Mouse (Mus musculus) cerebellum, adult 18-20 months (tissue): ENCODE results near the gene Shtn1.

Source experiments
- DNase-seq, 2 experiments: peaks; one replicate each; pipeline ENCODE4 v3.0.0; 2021

The Shtn1 gene

DNA sequence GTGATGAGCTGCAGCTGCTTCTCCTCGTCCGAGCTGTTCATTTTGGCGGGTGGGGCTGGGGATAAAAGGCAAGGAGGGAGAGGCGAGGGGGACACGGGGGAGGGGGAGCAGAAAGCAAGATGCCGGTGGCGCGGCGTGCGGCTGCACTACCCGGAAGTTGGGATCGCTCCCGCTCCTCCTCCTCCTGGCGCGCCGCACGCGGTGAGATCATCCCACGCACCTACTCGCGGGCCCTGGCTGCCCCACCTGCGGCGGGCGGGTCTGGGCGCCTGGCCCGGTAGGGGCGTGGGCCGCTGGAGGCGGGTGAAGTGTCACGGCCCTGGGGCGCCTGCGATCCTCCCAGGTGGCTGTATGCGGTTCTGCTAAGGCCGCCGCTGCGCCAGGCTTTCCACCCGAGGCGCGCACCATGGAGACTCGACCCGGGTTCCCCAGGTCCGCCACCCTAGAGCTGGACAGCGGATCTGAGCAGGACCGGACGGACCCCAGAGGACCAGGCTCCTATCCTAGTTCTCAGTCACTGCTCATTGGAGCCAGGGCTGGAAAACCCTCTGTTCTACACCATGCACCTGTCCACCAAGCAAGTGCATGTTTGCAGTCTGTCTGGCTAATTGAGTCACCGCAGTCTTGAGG lies at the start of gene Shtn1:
Gene Shtn1, minus strand, starts transcription at position 629 of the 630 bp plus-strand sequence.
- DNase-seq: peak; percentile 78 to 79

DNA sequence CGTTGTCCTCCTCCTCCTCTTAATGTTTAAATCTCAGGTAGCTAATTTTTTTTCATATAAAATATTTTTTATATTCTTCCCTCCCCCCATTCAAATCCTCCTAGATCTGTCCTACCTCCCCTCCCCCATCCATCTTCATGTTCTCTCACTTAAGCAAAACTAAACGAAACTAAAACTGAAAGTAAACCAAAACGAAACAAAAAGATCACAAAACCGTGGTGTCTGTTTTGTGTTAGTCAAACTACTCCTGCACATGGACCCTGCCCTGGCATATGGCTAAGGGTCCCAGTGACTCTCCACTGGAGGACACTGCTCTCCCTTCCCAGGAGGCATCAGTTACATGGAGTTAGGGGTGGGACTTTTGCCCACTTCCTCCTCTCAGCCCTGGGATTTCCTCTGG lies 38.3 kb upstream of the Shtn1 start:
- DNase-seq: no peak

DNA sequence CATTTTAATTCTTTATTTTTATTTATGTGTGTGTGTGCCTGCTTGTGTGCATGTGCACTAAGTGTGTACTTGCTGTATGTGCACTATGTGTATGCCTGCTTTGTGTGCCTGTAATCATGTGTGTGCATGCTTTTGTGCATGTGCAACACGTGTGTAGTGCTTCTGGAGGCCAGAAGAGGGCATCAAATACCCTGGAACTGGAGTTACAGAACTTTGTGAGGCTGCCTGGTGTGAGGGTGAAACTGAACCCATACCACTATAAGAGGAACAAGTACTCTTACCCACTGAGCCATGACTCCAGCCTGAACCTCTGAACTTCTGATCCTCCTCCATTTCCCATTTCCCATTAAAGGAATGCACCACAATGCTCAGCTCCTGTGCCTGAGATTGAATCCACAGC lies 34.0 kb upstream of the Shtn1 start:
- DNase-seq: no peak

DNA sequence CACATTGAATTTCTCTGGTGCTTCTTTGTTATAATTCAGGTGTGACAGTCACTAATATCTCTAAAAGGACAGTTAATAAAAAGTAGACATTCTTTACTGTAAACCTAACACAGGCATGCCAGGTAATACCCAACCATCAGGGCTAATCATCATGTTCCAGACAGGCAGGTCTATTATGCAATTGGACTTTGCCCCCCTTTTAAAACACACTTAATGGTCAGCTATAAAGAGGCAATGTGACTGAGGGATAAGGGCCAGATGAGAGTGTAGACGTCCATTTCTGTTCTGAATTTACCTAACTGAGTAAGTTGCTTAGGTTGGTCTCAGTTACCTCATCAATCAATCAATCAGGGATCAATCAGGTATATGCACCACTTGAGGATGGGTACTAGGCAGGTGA lies 22.4 kb upstream of the Shtn1 start:
- no peak for DNase-seq

DNA sequence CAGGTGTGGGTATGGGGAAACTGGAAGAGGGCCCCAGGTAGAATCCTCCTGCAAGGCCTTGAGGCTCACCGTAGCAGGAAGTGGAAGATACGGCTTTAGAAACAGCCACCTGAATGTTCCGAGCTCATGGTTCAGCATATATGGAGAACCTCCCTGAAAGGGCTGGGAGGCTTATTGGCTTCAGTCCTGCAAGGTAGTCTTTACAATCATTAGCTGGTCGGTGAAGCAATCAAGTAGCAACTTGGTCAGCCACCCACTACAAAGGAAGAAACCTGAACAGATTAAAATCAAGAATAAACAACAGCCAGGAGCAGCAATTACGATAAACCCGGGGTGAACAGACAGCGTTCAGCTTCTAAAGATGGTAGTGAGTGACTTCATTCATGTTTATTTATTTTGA lies 16.4 kb upstream of the Shtn1 start:
- no peak for DNase-seq

DNA sequence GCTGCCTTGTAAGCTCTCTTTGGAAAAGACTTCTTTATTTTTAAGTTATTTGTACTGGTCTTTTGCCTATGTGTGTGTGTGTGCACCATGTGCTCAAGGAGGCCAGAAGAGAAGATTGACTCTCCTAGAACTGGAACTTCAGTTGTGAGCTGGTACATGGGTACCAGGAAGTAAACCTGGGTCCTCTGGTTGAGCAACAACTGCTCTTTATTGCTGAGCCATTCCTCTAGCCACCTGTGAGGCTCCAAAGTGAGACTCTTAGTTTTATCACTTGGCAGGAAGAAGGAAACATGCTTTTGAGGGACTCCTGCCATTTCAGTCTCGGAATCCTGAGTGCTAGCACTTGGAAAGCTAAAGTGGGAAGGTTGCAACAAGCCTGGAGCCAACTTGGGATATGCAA lies 14.4 kb upstream of the Shtn1 start:
- no peak for DNase-seq

DNA sequence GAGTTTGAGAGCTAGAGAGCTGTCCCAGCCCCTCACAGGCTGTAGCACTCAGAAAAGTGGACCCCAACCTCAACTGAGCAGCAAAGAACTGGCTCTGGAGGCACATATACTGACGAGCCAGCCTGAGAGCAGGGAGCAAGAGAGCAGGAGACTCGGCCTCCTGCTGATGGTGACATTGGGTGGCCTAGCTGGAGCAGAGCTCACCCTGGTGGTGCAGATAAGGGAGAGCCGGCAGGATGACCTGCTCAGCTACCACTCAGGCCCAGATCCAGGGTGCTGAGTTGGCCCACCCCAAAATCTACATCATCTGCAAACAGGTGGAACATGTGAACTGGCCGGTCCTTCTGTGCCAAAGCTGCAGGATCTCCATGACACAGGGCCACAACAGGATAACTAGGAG lies 8.4 kb upstream of the Shtn1 start:
- no peak for DNase-seq

DNA sequence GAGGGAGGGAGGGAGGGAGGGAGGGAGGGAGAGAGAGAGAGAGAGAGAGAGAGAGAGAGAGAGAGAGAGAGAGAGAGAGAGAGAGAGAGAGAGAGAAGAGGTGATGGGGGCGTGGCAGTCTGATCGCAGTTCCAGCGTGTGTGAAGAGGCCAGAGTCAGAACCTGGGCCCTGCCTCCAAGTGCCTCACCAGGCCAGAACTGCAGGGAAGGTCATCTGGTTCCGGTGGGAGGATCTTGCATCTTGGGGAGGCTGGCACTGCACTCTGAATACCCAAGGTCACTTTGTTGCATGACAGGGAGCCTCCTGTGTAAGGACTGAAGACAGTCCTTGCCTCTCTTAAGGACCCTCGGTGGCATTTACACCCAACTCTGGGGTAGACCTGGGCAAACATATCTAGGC lies 231 bp upstream of the Shtn1 start:
- DNase-seq: peak in 1 of 2 experiments; percentile 13

DNA sequence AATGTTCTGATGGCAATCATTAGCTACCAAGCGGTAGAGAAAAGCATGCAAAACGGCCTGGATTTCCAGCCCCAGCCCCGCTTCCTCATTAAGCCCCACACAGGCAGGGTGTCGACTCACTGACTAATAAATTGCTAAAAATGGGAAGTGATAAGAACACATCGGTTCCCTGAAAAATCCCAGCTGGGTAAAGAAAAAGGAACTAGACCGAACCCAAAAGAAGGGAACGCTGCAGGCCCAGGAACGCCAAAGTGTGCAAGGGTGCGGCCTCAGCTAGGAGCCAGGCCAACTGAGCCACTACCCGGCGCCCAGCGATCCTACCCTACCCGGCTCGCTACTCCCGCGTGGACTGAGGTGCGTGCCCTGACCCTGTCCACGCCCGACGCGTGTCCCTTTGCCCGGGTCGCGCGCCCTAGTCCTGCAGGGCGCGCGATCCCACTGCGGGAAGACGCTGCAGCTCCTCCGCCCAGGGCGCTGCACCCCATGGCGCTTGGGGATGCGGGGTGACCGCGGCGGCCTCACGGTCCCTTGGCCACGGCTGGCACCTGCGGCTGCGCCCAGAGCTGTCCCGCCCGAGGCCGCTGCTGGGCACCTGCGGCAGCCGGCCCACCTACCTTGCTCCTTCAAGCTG lies 944 bp downstream of the Shtn1 start:
- DNase-seq: peak in 1 of 2 experiments; percentile 31

DNA sequence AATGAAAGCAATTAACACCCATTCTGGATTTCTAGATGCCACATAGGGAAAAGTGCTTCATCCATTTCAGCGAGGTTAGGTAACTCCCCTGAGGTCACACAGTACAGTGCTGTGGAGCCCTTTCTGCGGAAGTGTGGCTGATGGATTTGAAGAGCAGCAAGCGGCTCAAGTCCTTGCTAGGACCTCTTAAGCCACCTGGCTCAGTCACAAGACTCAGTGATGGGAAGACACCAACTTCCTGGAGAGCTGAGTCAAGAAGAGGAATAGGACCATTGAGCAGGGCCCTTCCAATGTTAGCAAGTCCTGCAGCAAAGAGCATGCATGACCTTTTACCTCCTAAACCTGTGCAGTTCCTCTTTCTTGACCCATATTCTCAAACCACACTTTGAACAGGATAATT lies 1.5 kb downstream of the Shtn1 start:
- no peak for DNase-seq

DNA sequence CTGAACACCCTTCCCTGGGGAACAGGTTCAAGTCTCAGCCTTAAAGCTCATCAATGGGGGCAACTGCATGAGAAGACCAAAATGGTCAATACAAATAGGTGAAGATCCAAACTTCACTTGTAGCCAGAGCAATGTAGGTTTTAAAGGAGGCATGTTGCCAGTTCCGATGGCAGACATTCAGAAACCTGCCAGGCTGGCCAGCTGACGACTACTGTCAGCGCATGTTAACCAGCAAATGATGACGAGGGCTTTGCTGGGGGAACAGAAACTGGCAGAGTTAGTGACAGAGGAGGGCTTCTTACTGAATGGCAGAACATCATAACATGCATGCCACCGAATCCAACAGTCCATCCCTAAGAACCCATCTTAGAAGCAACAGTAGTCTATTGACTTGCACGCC lies 2.9 kb downstream of the Shtn1 start:
- DNase-seq: peak; percentile 25 to 33

DNA sequence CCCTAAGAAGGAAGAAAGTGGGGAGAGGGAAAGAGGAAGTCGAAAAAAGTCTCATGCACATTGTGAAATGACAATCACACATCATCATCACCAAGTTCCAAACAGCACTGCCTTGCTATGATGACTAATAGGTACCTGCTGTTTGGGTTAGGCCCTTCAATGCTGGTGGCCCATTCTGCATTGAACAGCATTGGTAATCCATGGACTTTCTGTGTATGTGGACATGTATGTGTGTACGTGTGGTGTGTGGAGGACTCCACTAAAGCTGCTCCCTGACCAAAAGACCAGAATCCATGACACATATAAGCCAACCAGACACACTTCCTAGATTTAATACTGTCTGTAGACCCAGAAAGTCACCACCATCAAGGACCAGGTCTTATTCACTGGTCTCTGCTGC lies 3.9 kb downstream of the Shtn1 start:
- DNase-seq: no peak

DNA sequence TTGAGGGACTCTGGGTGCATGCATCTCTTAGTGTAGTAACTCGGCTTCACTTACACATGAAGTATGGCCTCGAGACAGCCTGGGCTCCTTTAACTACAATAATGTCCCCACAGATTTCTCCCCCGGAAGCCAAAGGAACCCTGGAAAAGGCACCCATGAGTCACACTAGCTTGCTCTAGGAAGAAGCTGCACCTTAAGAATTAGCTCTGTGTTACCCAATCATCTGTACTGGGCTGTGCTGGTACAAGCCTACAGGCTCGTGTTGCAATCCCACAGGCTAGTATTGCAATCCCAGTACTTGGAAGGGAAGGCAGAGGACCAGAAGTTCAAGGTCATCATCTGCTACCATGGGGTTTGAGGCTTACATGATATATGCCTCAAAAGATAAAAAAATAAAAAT lies 4.5 kb downstream of the Shtn1 start:
- no peak for DNase-seq

DNA sequence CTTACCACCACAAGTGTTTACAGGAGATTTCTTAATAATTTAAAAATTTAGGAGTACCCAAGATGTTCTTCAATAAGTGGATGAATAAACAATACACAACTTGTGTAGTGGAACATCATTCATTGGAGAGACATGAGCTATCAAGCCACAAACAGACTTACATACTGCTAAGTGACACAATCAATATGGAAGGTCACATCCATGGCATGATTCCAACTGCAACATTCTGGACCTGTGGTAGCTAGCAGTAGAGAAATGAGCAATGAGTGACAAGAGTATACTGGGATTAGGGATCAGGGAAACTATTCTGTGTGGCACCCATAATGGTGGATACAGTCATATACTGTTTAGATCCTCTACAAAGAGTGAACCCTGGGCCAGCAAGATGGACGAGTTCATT lies 8.2 kb downstream of the Shtn1 start:
- DNase-seq: no peak

DNA sequence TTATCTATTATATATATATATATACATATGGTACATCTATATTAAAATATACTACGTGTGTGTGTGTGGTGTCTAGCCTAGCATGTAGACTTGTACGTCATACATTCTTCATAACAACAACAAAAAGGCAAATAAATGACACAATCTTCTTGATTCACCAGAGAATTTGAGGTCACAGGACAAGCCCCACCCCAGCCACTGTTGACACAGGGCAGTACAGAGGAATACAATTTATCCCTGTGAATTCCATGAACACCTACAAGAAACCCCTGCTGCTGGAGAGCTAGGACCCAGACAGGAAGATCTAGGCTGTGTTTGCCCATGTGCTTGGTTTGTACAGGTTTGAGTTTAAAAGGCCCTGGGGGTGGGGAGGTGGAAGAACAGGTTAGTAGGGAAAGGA lies 9.2 kb downstream of the Shtn1 start:
- DNase-seq: no peak

DNA sequence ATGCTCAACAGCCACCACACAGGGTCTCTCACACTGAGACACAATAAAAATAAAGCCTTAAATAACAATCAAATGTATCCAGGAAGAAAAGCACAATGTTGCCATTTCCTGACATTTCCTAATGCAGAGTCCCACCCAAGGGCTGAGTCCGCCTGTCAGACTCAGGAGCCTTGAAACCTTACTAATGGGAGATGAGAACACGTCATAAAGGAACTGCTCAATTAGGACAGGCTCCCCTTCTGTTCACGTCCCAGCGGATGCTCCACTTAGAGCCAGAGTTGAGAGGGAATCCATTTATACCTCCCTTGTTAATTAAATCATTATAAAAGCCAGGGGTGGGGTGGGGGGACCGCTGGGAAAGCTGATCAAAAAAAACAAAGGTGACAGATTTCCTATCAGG lies 9.8 kb downstream of the Shtn1 start:
- no peak for DNase-seq

DNA sequence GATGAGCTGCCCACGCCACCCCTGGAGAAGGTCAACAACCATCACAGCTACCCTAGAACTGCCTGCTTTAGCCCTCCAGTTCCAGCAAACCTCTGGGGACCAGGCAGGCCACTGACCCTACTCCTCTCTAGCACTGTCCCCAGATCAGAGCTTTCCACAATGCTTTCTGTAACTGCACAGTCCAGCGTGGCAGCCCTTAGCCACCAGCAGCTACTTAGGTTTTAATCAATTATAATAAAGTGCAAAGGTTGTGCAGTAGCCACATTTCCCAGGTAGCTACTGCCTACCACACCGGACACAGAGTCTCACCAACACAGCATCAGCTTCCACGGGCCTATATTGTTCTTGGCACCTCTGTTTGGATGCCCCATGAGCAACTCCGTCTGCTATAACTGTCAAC lies 11.3 kb downstream of the Shtn1 start:
- no peak for DNase-seq

DNA sequence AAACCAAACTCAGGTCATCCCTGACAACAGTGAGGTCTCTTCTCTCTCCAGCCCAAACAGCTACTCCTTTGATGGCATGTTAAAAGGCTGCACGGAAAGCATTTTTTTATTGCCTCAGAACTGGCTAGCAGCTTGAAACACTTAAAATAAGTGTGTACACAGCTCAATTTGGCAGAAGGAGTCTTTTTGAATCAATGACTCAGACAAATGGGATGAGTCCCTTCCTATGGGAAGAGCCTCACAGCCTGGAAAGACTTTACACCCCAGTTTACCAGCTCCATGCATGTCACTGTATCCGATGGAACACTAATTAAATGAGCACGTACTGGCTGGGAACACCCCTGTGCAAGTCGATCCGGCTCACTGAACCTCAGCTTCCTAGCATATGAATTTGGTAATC lies 12.3 kb downstream of the Shtn1 start:
- DNase-seq: no peak

DNA sequence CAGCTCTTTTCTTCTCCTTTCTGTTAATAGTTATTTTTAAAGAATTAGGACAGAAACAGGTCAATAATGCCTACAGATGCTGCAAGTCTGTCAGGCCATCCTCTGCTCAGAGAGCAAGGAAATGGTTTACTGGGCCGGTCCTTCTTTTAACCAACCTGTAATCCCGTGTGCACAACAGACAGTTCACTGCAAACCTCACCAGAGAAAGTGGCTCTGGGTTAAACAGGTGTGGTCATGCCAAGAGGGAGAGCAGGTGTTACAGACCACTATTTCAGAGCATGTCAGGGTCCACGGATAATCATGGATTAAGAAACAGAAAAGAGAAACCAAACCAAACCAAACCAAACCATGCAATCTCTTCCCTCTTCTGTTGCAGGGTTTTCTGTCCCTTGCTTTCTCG lies 17.8 kb downstream of the Shtn1 start:
- DNase-seq: no peak

DNA sequence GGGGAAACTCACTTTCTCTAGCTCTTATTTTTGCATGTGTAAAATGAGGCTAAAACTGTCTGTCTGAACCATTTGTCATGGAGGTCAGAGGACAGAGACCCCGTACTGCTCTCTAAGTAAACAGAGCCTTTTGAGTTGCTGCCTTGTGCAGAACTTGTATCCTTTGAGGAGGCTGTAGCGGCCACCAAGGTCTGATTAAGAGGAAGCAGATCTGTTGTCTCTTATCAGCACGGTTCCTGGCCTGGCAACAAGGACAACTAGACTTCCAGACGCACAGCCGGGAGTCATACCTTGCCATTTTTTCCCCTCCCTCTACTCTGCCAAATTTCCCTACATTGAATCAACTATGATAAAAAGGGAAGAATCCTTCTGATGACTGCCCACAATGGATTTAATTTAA lies 18.5 kb downstream of the Shtn1 start:
- DNase-seq: no peak

DNA sequence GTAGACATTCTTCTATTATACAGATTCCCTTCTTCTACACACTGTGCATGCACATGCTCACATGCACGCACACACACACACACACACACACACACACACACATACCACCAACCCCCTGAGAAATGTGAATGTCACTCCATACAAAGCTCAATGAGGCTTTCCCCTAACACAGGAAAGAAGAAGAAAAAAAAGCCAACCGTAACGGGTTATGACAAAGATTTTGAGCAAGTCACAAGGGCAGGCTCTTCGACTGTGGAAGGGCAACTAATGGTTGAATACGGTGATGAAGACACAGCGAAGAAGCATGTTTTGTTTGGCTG lies 21.3 kb downstream of the Shtn1 start:
- no peak for DNase-seq

DNA sequence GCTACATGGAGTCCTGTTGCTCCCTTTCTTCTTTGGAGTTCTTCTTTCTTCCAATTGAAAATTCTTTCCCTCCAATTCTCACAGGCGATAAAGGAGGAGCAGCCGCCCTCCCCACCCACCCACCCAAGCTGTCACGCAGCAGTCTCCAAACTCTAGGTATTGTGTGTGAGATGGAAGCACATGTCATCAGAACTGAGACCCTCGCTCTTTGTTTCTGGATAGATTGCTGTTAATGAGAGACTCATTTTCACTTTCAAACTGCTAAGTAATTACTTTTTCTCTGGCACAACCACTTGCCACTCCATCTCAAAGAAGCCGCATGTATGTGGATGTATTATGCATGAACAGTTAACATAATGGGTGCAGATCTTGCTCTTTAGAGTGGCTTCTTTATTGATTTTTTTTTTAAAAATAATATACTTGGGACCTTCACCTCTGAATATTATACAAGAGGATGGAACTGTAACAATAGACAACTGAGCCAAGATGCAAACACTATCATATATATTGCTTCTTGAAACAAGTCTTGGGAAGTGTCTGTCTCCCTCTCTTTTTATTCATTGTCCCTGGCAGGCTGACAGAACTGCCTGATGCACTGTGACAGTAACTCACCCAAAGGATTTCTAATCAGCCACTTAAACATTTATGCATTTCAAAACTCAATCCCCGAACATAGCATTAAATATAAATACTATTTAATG lies 21.8 kb downstream of the Shtn1 start:
- no peak for DNase-seq

DNA sequence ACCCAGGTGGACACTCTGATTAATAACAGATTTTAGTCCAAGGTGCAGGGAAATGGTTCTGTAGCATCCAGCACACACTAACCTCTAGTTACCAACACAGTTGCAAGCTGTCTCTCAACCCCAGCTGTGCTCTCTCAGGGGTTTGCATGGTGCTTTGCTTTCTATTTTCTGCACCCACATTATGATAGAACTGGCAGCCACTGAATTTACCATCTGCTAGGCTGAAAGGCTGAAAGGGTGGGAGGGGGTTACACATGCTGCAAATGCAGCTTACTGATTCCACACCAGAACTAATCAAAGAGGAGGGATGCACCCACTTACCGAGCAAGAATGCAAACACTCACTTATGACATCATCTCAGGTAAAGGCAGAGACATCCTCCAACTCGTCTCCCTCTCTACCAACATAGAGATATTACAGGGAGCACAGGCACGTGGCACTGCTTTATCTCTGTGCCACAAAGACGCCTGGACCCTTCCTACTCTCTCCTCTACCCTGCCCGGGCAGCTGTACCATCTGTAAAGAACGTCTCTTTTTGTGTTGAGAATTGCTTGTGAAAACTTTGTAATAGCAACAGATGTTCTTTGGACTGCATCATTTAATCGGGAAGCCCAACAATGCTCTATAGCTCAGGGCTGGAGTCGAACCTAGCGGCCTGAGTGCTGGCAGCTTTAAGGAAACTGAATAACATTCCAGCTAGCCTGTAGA lies 23.0 kb downstream of the Shtn1 start:
- DNase-seq: no peak

DNA sequence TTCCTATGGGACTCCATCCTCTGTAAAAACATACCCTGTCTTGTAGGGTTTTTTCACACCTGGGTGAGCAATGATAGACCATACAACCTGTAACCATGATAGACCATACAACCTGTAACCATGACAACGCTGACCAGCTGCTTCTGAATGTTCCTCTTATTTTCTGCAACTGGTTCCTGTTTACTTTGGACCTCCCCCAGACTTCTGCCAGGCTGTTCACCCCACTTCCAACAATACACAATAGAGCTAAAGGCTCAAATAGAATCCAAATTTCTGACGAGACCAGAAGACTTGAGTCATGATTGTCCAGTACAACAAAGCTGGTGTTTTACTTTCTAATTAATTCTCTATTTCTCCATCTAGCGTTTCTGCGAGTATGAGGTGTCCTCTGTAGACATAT lies 23.8 kb downstream of the Shtn1 start:
- no peak for DNase-seq
